Mouse (Mus musculus) CH12.LX (cell line): Measurements from ENCODE around the gene Grin2c.

Experiments used
- JUN ChIP-seq: IDR thresholded peaks from 2 replicates; pipeline ENCODE4 v1.6.1; 2011; ENCODE audit warnings: low read depth, mild to moderate bottlenecking, low read length, improper control_type of control experiment, moderate library complexity; ENCODE audit not compliant: insufficient read depth
- MAFK ChIP-seq: IDR thresholded peaks from 2 replicates; pipeline ENCODE4 v1.6.1; 2011; ENCODE audit warnings: low read length, improper control_type of control experiment; ENCODE audit not compliant: insufficient replicate concordance
- NELFE ChIP-seq: IDR thresholded peaks from 2 replicates; pipeline ENCODE4 v1.6.1; 2011; ENCODE audit warnings: low read depth, low read length, improper control_type of control experiment
- UBTF ChIP-seq: IDR thresholded peaks from 2 replicates; pipeline ENCODE4 v1.6.1; 2012; ENCODE audit warnings: low read depth, mild to moderate bottlenecking, inconsistent platforms, low read length, improper control_type of control experiment, moderate library complexity
- ZMIZ1 ChIP-seq: IDR thresholded peaks from 2 replicates; pipeline ENCODE4 v1.6.1; 2012; ENCODE audit warnings: low read depth, mild to moderate bottlenecking, inconsistent platforms, low read length, improper control_type of control experiment
- ZNF384 ChIP-seq: IDR thresholded peaks from 2 replicates; pipeline ENCODE4 v1.6.1; 2012; ENCODE audit warnings: low read depth, low read length, improper control_type of control experiment, inconsistent platforms

GRCm38 (mm10) chr11:115290314-115290713, 23.3 kb upstream of the Grin2c start:
- TF ChIP-seq JUN: no peak
- no peak for TF ChIP-seq MAFK
- no peak for TF ChIP-seq ZMIZ1
- TF ChIP-seq NELFE: no peak
- no peak for TF ChIP-seq UBTF
- no peak for TF ChIP-seq ZNF384
